Mouse (Mus musculus) kidney, adult 2 months (tissue): ENCODE measurements around the gene Rhobtb1. TPM values are rescaled to one million over a fixed set of nuclear protein-coding genes. Genes with fewer than 3 reads are reported as not detected.

ENCODE experiments used
- DNase-seq: peaks from one replicate; pipeline ENCODE4 v3.0.0; 2021
- H3K27ac ChIP-seq: fragments of 200-500 bp; 2 replicates; pipeline ENCODE4 v1.5.1; 2012; ENCODE audit warnings: low read depth, low read length, control low read depth, inconsistent platforms; ENCODE audit not compliant: insufficient read depth
- H3K27me3 ChIP-seq: fragments of 200-500 bp; replicated peaks from 2 replicates; pipeline ENCODE4 v1.6.1; 2012; ENCODE audit warnings: mild to moderate bottlenecking, moderate library complexity, low read length, inconsistent platforms; ENCODE audit not compliant: control insufficient read depth, insufficient read depth
- H3K36me3 ChIP-seq: fragments of 200-500 bp; 2 replicates; pipeline ENCODE4 v1.6.1; 2012; ENCODE audit warnings: mild to moderate bottlenecking, moderate library complexity, low read length, inconsistent platforms; ENCODE audit not compliant: control insufficient read depth, insufficient read depth
- H3K4me1 ChIP-seq: fragments of 200-500 bp; 2 replicates; pipeline ENCODE4 v1.6.1; 2011; ENCODE audit warnings: low read length; ENCODE audit not compliant: control insufficient read depth, insufficient read depth
- H3K4me3 ChIP-seq: fragments of 200-500 bp; 2 replicates; pipeline ENCODE4 v1.5.1; 2011; ENCODE audit warnings: mild to moderate bottlenecking, low read depth, low read length, control low read depth; ENCODE audit not compliant: insufficient read depth
- CTCF ChIP-seq: fragments of 200-500 bp; conservative IDR thresholded peaks from 2 replicates; pipeline ENCODE4 v1.5.1; 2011; ENCODE audit warnings: low read depth, mild to moderate bottlenecking, control low read depth, low read length, moderate library complexity, mixed read lengths; ENCODE audit not compliant: insufficient read depth, insufficient read length
- POLR2A ChIP-seq: fragments of 200-500 bp; IDR thresholded peaks from one replicate; pipeline ENCODE4 v1.6.1; 2011; ENCODE audit warnings: low read depth, low read length, control low read depth
- WGBS: fragments of 180-500 bp; shearing (Covaris S2); methylation state at CpG from one replicate; pipeline ENCODE4 v1.1.7; 2018; 5-methylcytosine and 5-hydroxymethylcytosine counted together
- polyA plus RNA-seq: library from polyadenylated mRNA; depleted of rRNA; stranded (reverse); fragments of >200 nt; gene quantifications from 2 replicates; pipeline ENCODE4 v1.2.3, GENCODE M21; 2012

The Rhobtb1 gene
- polyA plus RNA-seq, 1 experiment: 20.6 TPM

GRCm38 (mm10) chr10:69286939-69287338 is 135.7 kb downstream of the Rhobtb1 start:
- Histone ChIP-seq H3K4me3 (no peak overlapping the region), H3K27me3 (no peaks in the 10 kb centered on the region), H3K27ac (no peak overlapping the region), H3K36me3 (no peaks in the 10 kb centered on the region; the same call in none of the 2 replicates), H3K4me1 (no peaks in the 10 kb centered on the region)
- TF ChIP-seq POLR2A (no peak), CTCF (no peak)
- 90% methylated on average over 3 of the region's 3 CpGs for WGBS
- no peak for DNase-seq

- H3K4me1 ChIP-seq: no peaks in the 10 kb centered on the region
- H3K36me3 ChIP-seq: no peaks in the 10 kb centered on the region; the same call in none of the 2 replicates
- DNase-seq: no peak
- WGBS: 58% methylated on average over 4 of the region's 4 CpGs
- H3K27me3 ChIP-seq: no peaks in the 10 kb centered on the region
- H3K27ac ChIP-seq: no peak overlapping the region
- no peak for TF ChIP-seq CTCF
- TF ChIP-seq POLR2A: no peak
- H3K4me3 ChIP-seq: no peak overlapping the region
These were observed 136.9 kb downstream of the Rhobtb1 start for GRCm38 (mm10) chr10:69288086-69288485.

GRCm38 (mm10) chr10:69288720-69289119 is 137.5 kb downstream of the Rhobtb1 start:
- no peak overlapping the region for H3K27ac ChIP-seq

GRCm38 (mm10) chr10:69290736-69291135 is 139.5 kb downstream of the Rhobtb1 start:
- 92% methylated on average over 8 of the region's 8 CpGs for WGBS
- Histone ChIP-seq H3K4me3 (no peak overlapping the region), H3K27me3 (no peaks in the 10 kb centered on the region), H3K27ac (no peak overlapping the region), H3K36me3 (no peaks in the 10 kb centered on the region; the same call in none of the 2 replicates), H3K4me1 (no peaks in the 10 kb centered on the region)
- no peak for TF ChIP-seq POLR2A
- no peak for TF ChIP-seq CTCF
- DNase-seq: no peak

More at GRCm38 (mm10) chr10:69288720-69289119, 137.5 kb downstream of the Rhobtb1 start:
- no peak for DNase-seq
- 96% methylated on average over 6 of the region's 6 CpGs for WGBS
- H3K36me3 ChIP-seq: no peaks in the 10 kb centered on the region; the same call in none of the 2 replicates
- H3K27me3 ChIP-seq: no peaks in the 10 kb centered on the region
- H3K4me1 ChIP-seq: no peaks in the 10 kb centered on the region
- no peak overlapping the region for H3K4me3 ChIP-seq
- TF ChIP-seq POLR2A (no peak), CTCF (no peak)

- TF ChIP-seq POLR2A: no peak
- TF ChIP-seq CTCF: no peak
- Histone ChIP-seq H3K27me3 (no peaks in the 10 kb centered on the region), H3K4me1 (no peaks in the 10 kb centered on the region), H3K27ac (no peak overlapping the region), H3K36me3 (no peaks in the 10 kb centered on the region), H3K4me3 (no peak overlapping the region)
- DNase-seq: no peak
- 77% methylated on average over 9 of the region's 9 CpGs for WGBS
These were observed 144.7 kb downstream of the Rhobtb1 start for GRCm38 (mm10) chr10:69295919-69296318.

GRCm38 (mm10) chr10:69299985-69300384 is 148.8 kb downstream of the Rhobtb1 start:
- Histone ChIP-seq H3K27ac (no peak overlapping the region), H3K27me3 (no peaks in the 10 kb centered on the region), H3K4me1 (no peaks in the 10 kb centered on the region), H3K36me3 (no peaks in the 10 kb centered on the region), H3K4me3 (no peak overlapping the region)
- TF ChIP-seq CTCF (no peak), POLR2A (no peak)
- no peak for DNase-seq
- 72% methylated on average over 7 of the region's 7 CpGs for WGBS

- Histone ChIP-seq H3K4me1 (peaks cover 13% of the 10 kb centered on the region; the same call in 1 of the 2 replicates), H3K4me3 (no peak overlapping the region), H3K27ac (no peak overlapping the region), H3K36me3 (no peaks in the 10 kb centered on the region), H3K27me3 (no peaks in the 10 kb centered on the region)
- DNase-seq: no peak
- TF ChIP-seq POLR2A (no peak), CTCF (no peak)
- WGBS: 93% methylated on average over 3 of the region's 3 CpGs
These were observed 151.4 kb downstream of the Rhobtb1 start for GRCm38 (mm10) chr10:69302667-69303066.

GRCm38 (mm10) chr10:69304819-69305218 is 153.6 kb downstream of the Rhobtb1 start:
- H3K4me1 ChIP-seq: peaks cover 13% of the 10 kb centered on the region; the same call in 1 of the 2 replicates
- no peaks in the 10 kb centered on the region for H3K27me3 ChIP-seq
- H3K27ac ChIP-seq: no peak overlapping the region
- H3K4me3 ChIP-seq: no peak overlapping the region
- WGBS: 90% methylated on average over 3 of the region's 3 CpGs
- no peak for DNase-seq
- TF ChIP-seq CTCF: no peak
- no peak for TF ChIP-seq POLR2A
- no peaks in the 10 kb centered on the region for H3K36me3 ChIP-seq
